Mouse (Mus musculus): ENCODE measurements around the gene Mrps22. TPM values are rescaled to one million over a fixed set of nuclear protein-coding genes. Genes with fewer than 3 reads are reported as not detected.

Mrps22 gene
- total and polyA plus RNA-seq, 3 experiments = 75.0 to 165 (median 129) TPM

DNA sequence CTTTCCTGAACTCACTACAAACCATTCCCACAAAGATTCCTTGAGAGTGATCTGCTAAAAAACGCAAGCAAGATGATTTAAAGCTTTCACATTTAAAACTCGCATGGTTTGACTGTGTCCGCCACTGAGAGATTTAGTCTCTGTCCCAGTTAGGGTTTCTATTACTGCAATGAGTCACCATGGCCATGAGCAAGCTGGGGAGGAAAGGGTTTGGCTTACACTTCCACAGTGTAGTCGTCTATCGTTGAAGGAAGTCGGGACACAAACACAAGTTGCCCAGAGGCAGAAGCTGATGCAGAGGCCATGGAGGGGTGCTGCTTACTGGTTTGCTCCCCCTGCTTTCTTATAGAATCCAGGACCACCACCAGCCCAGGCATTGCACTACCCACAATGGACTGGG lies 1.4 kb downstream of the Mrps22 start:
- no peak overlapping the region for H3K27ac ChIP-seq (ENCODE audit: control insufficient read depth, low read depth, low read length)
- no peaks in the 10 kb centered on the region for H3K9me3 ChIP-seq (replicated peaks; ENCODE audit: insufficient read depth, low read length)
- H3K27me3 ChIP-seq (ENCODE audit: control insufficient read depth in 1 of 2, insufficient read depth in 2 of 2, low read length in 2 of 2) = no peaks in the 10 kb centered on the region
- H3K79me2 ChIP-seq (ENCODE audit: control insufficient read depth, insufficient read depth, low read length, poor library complexity) = peaks cover 17% of the 10 kb centered on the region
- peak overlapping the region in 1 of 2 experiments; percentile 95; a peak in 3 of 4 replicates for H3K4me3 ChIP-seq (ENCODE audit: control insufficient read depth in 1 of 2, insufficient read depth in 1 of 2, low read depth in 2 of 2, low read length in 2 of 2)
- H3K4me1 ChIP-seq (ENCODE audit: control insufficient read depth in 1 of 2, insufficient read depth in 2 of 2, low read length in 2 of 2) = peaks cover 0 to 7% of the 10 kb centered on the region in 2 experiments; a peak in 2 of 4 replicates
- no peak for TF ChIP-seq UBTF (IDR thresholded peaks at IDR 0.05; ENCODE audit: borderline replicate concordance, insufficient read depth, low read depth, low read length)
- TF ChIP-seq ZMIZ1 (IDR thresholded peaks at IDR 0.05; ENCODE audit: low read depth, low read length) = no peak
- no peak for TF ChIP-seq TBP (IDR thresholded peaks at IDR 0.05; ENCODE audit: low read depth, low read length)
- no peak for TF ChIP-seq RCOR1 (IDR thresholded peaks at IDR 0.05; ENCODE audit: low read depth, low read length)
- no peak for TF ChIP-seq NRF1 (IDR thresholded peaks at IDR 0.05; ENCODE audit: insufficient read depth, low read depth, low read length, poor library complexity, severe bottlenecking)
- TF ChIP-seq CHD1 (IDR thresholded peaks at IDR 0.05; ENCODE audit: low read depth, low read length) = no peak
- TF ChIP-seq MYC (IDR thresholded peaks at IDR 0.05; ENCODE audit: low read depth, low read length) = no peak
- no peak for TF ChIP-seq USF2 (IDR thresholded peaks at IDR 0.05; ENCODE audit: borderline replicate concordance in 1 of 2, insufficient read depth in 1 of 2, low read depth in 1 of 2, low read length in 2 of 2)
- TF ChIP-seq CTCF (IDR thresholded peaks at IDR 0.05 in 2 of 3, conservative IDR thresholded peaks at IDR 0.05 in 1 of 3; ENCODE audit: control insufficient read depth in 1 of 3, insufficient read depth in 1 of 3, low read depth in 2 of 3, low read length in 3 of 3, poor library complexity in 1 of 3, severe bottlenecking in 1 of 3) = no peak
- TF ChIP-seq KAT2A (conservative IDR thresholded peaks at IDR 0.05; ENCODE audit: low read depth, low read length) = no peak
- TF ChIP-seq MAFK (IDR thresholded peaks at IDR 0.05; ENCODE audit: borderline replicate concordance, low read depth, low read length) = no peak
- TF ChIP-seq POLR2A (IDR thresholded peaks at IDR 0.05; ENCODE audit: control insufficient read depth in 1 of 2, insufficient read depth in 1 of 2, low read depth in 1 of 2, low read length in 2 of 2, poor library complexity in 1 of 2) = no peak
- no peak for TF ChIP-seq MAZ (IDR thresholded peaks at IDR 0.05; ENCODE audit: low read depth, low read length)
- TF ChIP-seq E2F4 (IDR thresholded peaks at IDR 0.05; ENCODE audit: borderline replicate concordance, low read depth, low read length) = no peak
- no peak for TF ChIP-seq CHD2 (IDR thresholded peaks at IDR 0.05; ENCODE audit: low read length)
- TF ChIP-seq SIN3A (IDR thresholded peaks at IDR 0.05; ENCODE audit: low read length) = no peak
- TF ChIP-seq POLR2AphosphoS5 (IDR thresholded peaks at IDR 0.05; ENCODE audit: borderline replicate concordance, low read depth, low read length) = no peak
- no peak for TF ChIP-seq ELF1 (IDR thresholded peaks at IDR 0.05; ENCODE audit: low read depth, low read length)
- TF ChIP-seq EP300 (IDR thresholded peaks at IDR 0.05; ENCODE audit: low read depth in 1 of 2, low read length in 2 of 2) = no peak
- no peak for TF ChIP-seq SMC3 (IDR thresholded peaks at IDR 0.05; ENCODE audit: low read depth, low read length)
- peaks cover 3 to 8% of the 10 kb centered on the region in 2 experiments for H3K36me3 ChIP-seq (ENCODE audit: control insufficient read depth in 1 of 2, insufficient read depth in 2 of 2, low read length in 2 of 2)
- peak; percentile 23 for DNase-seq (ENCODE audit: low read depth, low spot score)
- peak overlapping the region; percentile 89 for H3K9ac ChIP-seq (ENCODE audit: control insufficient read depth, low read depth, low read length, poor library complexity, severe bottlenecking)

DNA sequence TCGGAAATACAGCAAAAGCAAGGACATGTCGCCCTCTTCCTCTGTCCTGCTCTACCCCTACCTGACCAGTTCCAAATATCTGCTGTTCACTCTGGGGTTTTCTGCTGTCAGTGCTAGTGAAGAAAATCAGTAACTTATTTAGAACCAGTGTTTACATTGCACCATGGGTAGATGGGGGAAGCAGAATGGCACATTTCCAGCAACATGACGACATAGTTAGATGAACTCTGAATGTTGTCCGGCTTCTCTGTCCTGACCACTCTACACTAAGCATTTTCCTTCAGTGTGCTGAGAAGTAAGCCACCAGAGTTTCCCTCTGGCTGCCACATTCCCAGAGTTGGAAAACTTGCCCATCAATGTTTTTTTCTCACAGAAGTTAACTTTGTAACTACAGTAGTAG lies 17.6 kb downstream of the Mrps22 start:
- H3K27me3 ChIP-seq (ENCODE audit: control insufficient read depth in 1 of 2, insufficient read depth in 2 of 2, low read length in 2 of 2) = no peaks in the 10 kb centered on the region
- no peaks in the 10 kb centered on the region for H3K4me1 ChIP-seq (ENCODE audit: control insufficient read depth in 1 of 2, insufficient read depth in 2 of 2, low read length in 2 of 2)
- TF ChIP-seq CTCF (IDR thresholded peaks at IDR 0.05 in 2 of 3, conservative IDR thresholded peaks at IDR 0.05 in 1 of 3; ENCODE audit: control insufficient read depth in 1 of 3, insufficient read depth in 1 of 3, low read depth in 2 of 3, low read length in 3 of 3, poor library complexity in 1 of 3, severe bottlenecking in 1 of 3) = no peak
- TF ChIP-seq GABPA (IDR thresholded peaks at IDR 0.05; ENCODE audit: low read depth, low read length) = no peak
- no peak for TF ChIP-seq CHD2 (IDR thresholded peaks at IDR 0.05; ENCODE audit: low read length)
- TF ChIP-seq HCFC1 (IDR thresholded peaks at IDR 0.05; ENCODE audit: low read depth, low read length) = no peak
- TF ChIP-seq EP300 (IDR thresholded peaks at IDR 0.05; ENCODE audit: low read depth in 1 of 2, low read length in 2 of 2) = no peak
- no peak for TF ChIP-seq ZMIZ1 (IDR thresholded peaks at IDR 0.05; ENCODE audit: low read depth, low read length)
- no peak for TF ChIP-seq ZC3H11A (IDR thresholded peaks at IDR 0.05; ENCODE audit: low read depth, low read length)
- no peak for TF ChIP-seq UBTF (IDR thresholded peaks at IDR 0.05; ENCODE audit: borderline replicate concordance, insufficient read depth, low read depth, low read length)
- TF ChIP-seq GATA1 (IDR thresholded peaks at IDR 0.05; ENCODE audit: low read depth, low read length) = no peak
- no peak for TF ChIP-seq TBP (IDR thresholded peaks at IDR 0.05; ENCODE audit: low read depth, low read length)
- no peak for TF ChIP-seq ELF1 (IDR thresholded peaks at IDR 0.05; ENCODE audit: low read depth, low read length)
- TF ChIP-seq MAFK (IDR thresholded peaks at IDR 0.05; ENCODE audit: borderline replicate concordance, low read depth, low read length) = no peak
- no peak for TF ChIP-seq MXI1 (IDR thresholded peaks at IDR 0.05; ENCODE audit: low read depth, low read length)
- TF ChIP-seq RAD21 (IDR thresholded peaks at IDR 0.05; ENCODE audit: low read depth, low read length) = no peak
- no peak for TF ChIP-seq SMC3 (IDR thresholded peaks at IDR 0.05; ENCODE audit: low read depth, low read length)
- peaks cover 0 to 36% of the 10 kb centered on the region in 2 experiments; a peak in 2 of 4 replicates for H3K36me3 ChIP-seq (ENCODE audit: control insufficient read depth in 1 of 2, insufficient read depth in 2 of 2, low read length in 2 of 2)
- no peak overlapping the region for H3K27ac ChIP-seq (ENCODE audit: control insufficient read depth, low read depth, low read length)
- H3K4me3 ChIP-seq (ENCODE audit: control insufficient read depth in 1 of 2, insufficient read depth in 1 of 2, low read depth in 2 of 2, low read length in 2 of 2) = no peak overlapping the region
- H3K9me3 ChIP-seq (replicated peaks; ENCODE audit: insufficient read depth, low read length) = no peaks in the 10 kb centered on the region
- no peak for DNase-seq (ENCODE audit: low read depth, low spot score)
- H3K79me2 ChIP-seq (ENCODE audit: control insufficient read depth, insufficient read depth, low read length, poor library complexity) = no peaks in the 10 kb centered on the region
- no peak overlapping the region for H3K9ac ChIP-seq (ENCODE audit: control insufficient read depth, low read depth, low read length, poor library complexity, severe bottlenecking)

Measured in MEL (cell line).